Mouse (Mus musculus): ENCODE data around the gene Tnn. TPM values are rescaled to one million over a fixed set of nuclear protein-coding genes. Genes with fewer than 3 reads are reported as not detected.

Tnn gene
- not detected for polyA plus RNA-seq (2014; fragmentation: Illumina TruSeq; extraction: RNeasy Lipid Tissue Mini Kit (QIAGEN cat#74804); ENCODE audit: low replicate concordance)

GRCm38 (mm10) chr1:160153480-160153879, at the start of gene Tnn:
Gene Tnn (minus strand): TSS chr1:160153580.

GRCm38 (mm10) chr1:160194529-160195336, 41.4 kb upstream of the Tnn start, which contains the start of gene Mrps14:
Gene Mrps14 (plus strand): TSS chr1:160195215.

GRCm38 (mm10) chr1:160044237-160045021, 109.0 kb downstream of the Tnn start, which contains the start of gene 4930523C07Rik:
Gene 4930523C07Rik (plus strand): TSS chr1:160044382.

Other genes starting within 250 kb of the Tnn start
- 3.9 TPM for gene 4930523C07Rik, start 109.2 kb downstream of the Tnn start, polyA plus RNA-seq (2014; fragmentation: Illumina TruSeq; extraction: RNeasy Lipid Tissue Mini Kit (QIAGEN cat#74804); ENCODE audit: low replicate concordance)
- 30.1 TPM for gene Mrps14, start 41.6 kb upstream of the Tnn start, polyA plus RNA-seq (2014; fragmentation: Illumina TruSeq; extraction: RNeasy Lipid Tissue Mini Kit (QIAGEN cat#74804); ENCODE audit: low replicate concordance)
- gene Cacybp, start 59.3 kb upstream of the Tnn start, polyA plus RNA-seq (2014; fragmentation: Illumina TruSeq; extraction: RNeasy Lipid Tissue Mini Kit (QIAGEN cat#74804); ENCODE audit: low replicate concordance): 191 TPM